Mouse (Mus musculus) heart, postnatal 10 days (tissue): ENCODE measurements around the gene Olig3. TPM values are rescaled to one million over a fixed set of nuclear protein-coding genes. Genes with fewer than 3 reads are reported as not detected.

Source experiments
- total RNA-seq, 2 experiments: library from RNA; stranded (reverse); gene quantifications; 2 replicates each; pipeline ENCODE4 v1.2.3; 2021

The Olig3 gene
- total RNA-seq, 2 experiments from 2014 or later: not detected

Other genes with a start within 250 kb of the Olig3 start
- 10 to 100 TPM; 45.7 to 55.4 TPM for gene Ifngr1, start 235.4 kb downstream of the Olig3 start, total RNA-seq